Mouse (Mus musculus) liver, postnatal 0 days (tissue): ENCODE measurements around the gene Trir.

Experiments
- CTCF ChIP-seq: sonication (generic); IDR thresholded peaks from 2 replicates; pipeline ENCODE4 v1.5.1; 2016; ENCODE audit warnings: antibody characterized with exemption, low read depth
- EP300 ChIP-seq: IDR thresholded peaks from 2 replicates; pipeline ENCODE4 v1.6.1; 2016; ENCODE audit warnings: antibody characterized with exemption, low read depth, mild to moderate bottlenecking

GRCm38 (mm10) chr8:84984294-84985048 is 42.2 kb upstream of the Trir start:
- TF ChIP-seq CTCF (no peak), EP300 (no peak)
